Mouse (Mus musculus) megakaryocyte, embryonic 14.5 days (primary cell): ENCODE measurements around the gene Lonp2.

ENCODE experiments used
- FLI1 ChIP-seq: IDR thresholded peaks from 2 replicates; pipeline ENCODE4 v1.6.1; 2012; ENCODE audit warnings: low read length, inconsistent platforms, mixed read lengths
- GATA1 ChIP-seq: IDR thresholded peaks from 3 replicates; pipeline ENCODE4 v1.6.1; 2012; ENCODE audit warnings: mixed read lengths, low read length, inconsistent platforms, borderline replicate concordance

GRCm38 (mm10) chr8:86586058-86586457 is 37.8 kb upstream of the Lonp2 start:
- TF ChIP-seq GATA1 (no peak), FLI1 (no peak)
